Mouse (Mus musculus) intestine, embryonic 15.5 days (tissue): ENCODE measurements around the gene Kcnip4. TPM values are rescaled to one million over a fixed set of nuclear protein-coding genes. Genes with fewer than 3 reads are reported as not detected.
A peak's percentile ranks its signal among the peaks of the same experiment; 100 is the strongest.

Source experiments
- ATAC-seq: fragments of 200-750 bp; cut with Nextera tagmentation; 2 replicates; pipeline ENCODE4 v1.8.0; 2017; ENCODE audit warnings: moderate TSS enrichment, moderate library complexity
- H3K27ac ChIP-seq: fragments of 300-500 bp; sonication (generic); 2 replicates; pipeline ENCODE4 v1.5.1; 2015; ENCODE audit warnings: mild to moderate bottlenecking, inconsistent platforms
- H3K27me3 ChIP-seq: fragments of 300-500 bp; sonication (generic); replicated peaks from 2 replicates; pipeline ENCODE4 v1.6.1; 2015; ENCODE audit warnings: inconsistent platforms
- H3K36me3 ChIP-seq: fragments of 300-500 bp; sonication (generic); 2 replicates; pipeline ENCODE4 v1.6.1; 2015; ENCODE audit warnings: inconsistent platforms
- H3K4me1 ChIP-seq: fragments of 300-500 bp; sonication (generic); replicated peaks from 2 replicates; pipeline ENCODE4 v1.6.1; 2015; ENCODE audit warnings: inconsistent platforms
- H3K4me2 ChIP-seq: fragments of 300-500 bp; sonication (generic); replicated peaks from 2 replicates; pipeline ENCODE4 v1.6.1; 2015; ENCODE audit warnings: mild to moderate bottlenecking, inconsistent platforms
- H3K4me3 ChIP-seq: fragments of 300-500 bp; sonication (generic); replicated peaks from 2 replicates; pipeline ENCODE4 v1.5.1; 2015; ENCODE audit warnings: inconsistent platforms
- H3K9ac ChIP-seq: fragments of 300-500 bp; sonication (generic); 2 replicates; pipeline ENCODE4 v1.6.1; 2015; ENCODE audit warnings: inconsistent platforms
- H3K9me3 ChIP-seq: fragments of 300-500 bp; sonication (generic); 2 replicates; pipeline ENCODE4 v1.6.1; 2016; ENCODE audit warnings: inconsistent platforms
- WGBS: fragments of 180-500 bp; shearing (Covaris S2); methylation state at CpG from one replicate; pipeline ENCODE4 v1.1.7; 2015; 5-methylcytosine and 5-hydroxymethylcytosine counted together
- polyA plus RNA-seq: library from polyadenylated mRNA; unstranded; fragments of >200 nt; fragmentation: Nextera tagmentation; extraction: Ambion mirVana; gene quantifications from 2 replicates; pipeline ENCODE4 v1.2.1, GENCODE M21; 2015

Kcnip4 gene
- 2.1 and 3.0 TPM in 2 replicates for polyA plus RNA-seq

- Histone ChIP-seq H3K9ac (peak within 1 kb of the TSS; percentile 41; the same call in 1 of the 2 replicates), H3K4me1 (peaks cover 6% of the 10 kb centered on the region; the same call in 1 of the 2 replicates), H3K9me3 (no peaks in the 10 kb centered on the region), H3K36me3 (no peaks in the 10 kb centered on the region), H3K27me3 (peaks cover 30% of the 10 kb centered on the region), H3K4me3 (peak within 1 kb of the TSS; percentile 43), H3K4me2 (peak within 1 kb of the TSS; percentile 89), H3K27ac (no peak within 1 kb of the TSS)
- peak; percentile 55; the same call in 1 of the 2 replicates for ATAC-seq
- WGBS = 2% methylated on average over 48 of the region's 50 CpGs
Observed at GRCm38 (mm10) chr5:49524394-49525241, at the start of gene Kcnip4. Kcnip4 (minus strand) TSS chr5:49524907.

DNA sequence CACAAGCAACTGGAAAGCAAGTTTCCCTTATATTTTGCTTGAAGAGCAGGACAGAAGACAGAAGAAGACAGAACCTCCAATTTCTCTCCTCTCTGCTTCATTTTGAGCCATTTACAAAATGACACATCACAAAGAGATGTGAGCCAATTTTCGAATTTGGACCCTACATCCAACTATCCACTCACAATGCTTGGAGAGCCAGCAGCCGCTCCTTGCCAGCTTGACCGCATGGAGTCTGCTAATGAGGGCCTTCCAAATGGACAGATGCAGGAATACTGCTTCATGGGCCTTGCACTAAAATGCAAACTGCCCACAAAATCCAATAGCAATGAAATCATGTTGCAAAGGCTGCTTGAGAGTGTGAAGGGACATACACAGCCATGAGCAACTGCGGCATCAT, 47.2 kb upstream of the Kcnip4 start:
- Histone ChIP-seq H3K9ac (no peak overlapping the region), H3K4me3 (no peak overlapping the region), H3K27me3 (no peaks in the 10 kb centered on the region), H3K4me2 (no peak overlapping the region), H3K9me3 (no peaks in the 10 kb centered on the region), H3K4me1 (no peaks in the 10 kb centered on the region), H3K27ac (no peak overlapping the region), H3K36me3 (no peaks in the 10 kb centered on the region)
- ATAC-seq = no peak
- 88% methylated on average over 4 of the region's 4 CpGs for WGBS

- H3K36me3 ChIP-seq = no peaks in the 10 kb centered on the region
- no peak overlapping the region for H3K4me2 ChIP-seq
- no peak overlapping the region for H3K9ac ChIP-seq
- no peaks in the 10 kb centered on the region for H3K9me3 ChIP-seq
- no peak overlapping the region for H3K4me3 ChIP-seq
- ATAC-seq = no peak
- no peaks in the 10 kb centered on the region for H3K27me3 ChIP-seq
- WGBS = 85% methylated on average over 4 of the region's 4 CpGs
- no peaks in the 10 kb centered on the region for H3K4me1 ChIP-seq
- H3K27ac ChIP-seq = no peak overlapping the region
Observed at GRCm38 (mm10) chr5:49563751-49564150, 39.0 kb upstream of the Kcnip4 start.

DNA sequence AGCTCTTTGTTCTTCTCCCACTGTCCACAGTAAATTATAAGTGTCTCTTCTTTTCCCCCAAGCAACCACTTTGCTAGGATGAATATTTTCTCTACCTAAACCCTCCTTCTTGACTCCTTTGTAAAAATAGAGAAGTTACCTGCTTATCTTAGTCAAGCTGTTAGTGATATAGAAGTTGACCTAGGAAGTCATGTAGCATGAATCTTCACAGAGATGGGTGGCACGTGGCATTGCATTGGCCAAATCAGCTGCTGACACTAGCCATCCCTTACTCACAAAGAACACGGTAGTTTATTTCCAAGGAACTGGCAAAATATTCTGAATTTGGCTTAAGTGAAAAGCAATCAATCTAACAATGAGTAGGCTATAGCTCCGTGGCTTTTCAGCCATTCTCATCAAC, 32.7 kb upstream of the Kcnip4 start:
- Histone ChIP-seq H3K4me1 (no peaks in the 10 kb centered on the region), H3K4me2 (no peak overlapping the region), H3K9ac (no peak overlapping the region), H3K4me3 (no peak overlapping the region), H3K36me3 (no peaks in the 10 kb centered on the region), H3K27ac (no peak overlapping the region), H3K27me3 (no peaks in the 10 kb centered on the region), H3K9me3 (no peaks in the 10 kb centered on the region)
- ATAC-seq = no peak
- WGBS = 78% methylated on average over 3 of the region's 3 CpGs

DNA sequence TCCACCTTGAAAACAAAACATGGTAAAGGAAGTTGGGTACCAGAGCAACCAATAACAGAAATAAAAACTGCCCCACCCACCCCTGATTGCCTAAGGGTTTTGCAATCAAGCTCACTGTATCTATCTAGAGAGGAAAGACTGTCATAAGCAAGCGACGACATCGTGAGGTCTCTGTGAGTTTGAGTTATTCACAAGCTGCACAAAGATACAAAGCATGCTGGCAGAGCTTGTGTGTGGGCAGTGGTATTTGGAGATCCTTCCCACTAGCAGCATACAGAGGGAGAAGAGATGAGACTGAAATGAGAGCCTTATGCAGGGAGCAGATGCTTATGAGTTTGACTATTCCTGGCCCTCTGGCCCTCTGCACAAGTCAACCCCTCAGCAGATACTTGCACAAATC, 23.2 kb upstream of the Kcnip4 start:
- no peak overlapping the region for H3K4me2 ChIP-seq
- no peak overlapping the region for H3K4me3 ChIP-seq
- no peaks in the 10 kb centered on the region for H3K4me1 ChIP-seq
- ATAC-seq = no peak
- WGBS = 89% methylated on average over 3 of the region's 3 CpGs
- H3K27me3 ChIP-seq = no peaks in the 10 kb centered on the region
- no peaks in the 10 kb centered on the region for H3K9me3 ChIP-seq
- H3K36me3 ChIP-seq = no peaks in the 10 kb centered on the region
- no peak overlapping the region for H3K9ac ChIP-seq
- H3K27ac ChIP-seq = no peak overlapping the region

- Histone ChIP-seq H3K27me3 (peaks cover 16% of the 10 kb centered on the region), H3K9ac (no peak overlapping the region), H3K9me3 (no peaks in the 10 kb centered on the region), H3K4me1 (peaks cover 5% of the 10 kb centered on the region; the same call in 1 of the 2 replicates), H3K4me2 (no peak overlapping the region), H3K36me3 (no peaks in the 10 kb centered on the region), H3K27ac (no peak overlapping the region), H3K4me3 (no peak overlapping the region)
- WGBS = 47% methylated on average over 8 of the region's 8 CpGs
- 0 out of 2 replicates have a peak, but pooled peaks have one; percentile 36 for ATAC-seq
Observed at GRCm38 (mm10) chr5:49529362-49529761, 4.7 kb upstream of the Kcnip4 start.

DNA sequence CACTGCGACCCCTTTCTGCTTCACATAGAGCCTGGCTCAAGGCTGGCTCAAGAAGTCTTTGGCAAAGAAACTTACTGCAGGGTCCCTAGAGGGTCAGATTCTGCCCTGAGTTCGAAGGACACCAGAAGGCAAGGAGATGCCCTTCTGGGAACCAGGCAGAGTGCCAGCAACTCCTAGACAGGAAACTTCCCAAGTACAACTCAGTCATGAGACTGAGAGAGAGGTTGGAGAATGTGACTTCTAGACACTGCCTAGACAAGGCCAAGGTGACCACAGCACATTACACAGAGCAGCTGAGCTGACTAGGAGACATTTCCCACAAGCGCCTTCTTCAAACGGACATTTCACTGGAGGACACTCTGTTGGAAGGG, 520 bp upstream of the Kcnip4 start:
- Histone ChIP-seq H3K36me3 (no peaks in the 10 kb centered on the region), H3K27ac (no peak overlapping the region), H3K4me3 (no peak overlapping the region), H3K9ac (no peak overlapping the region), H3K27me3 (peaks cover 30% of the 10 kb centered on the region), H3K4me1 (peaks cover 6% of the 10 kb centered on the region; the same call in 1 of the 2 replicates), H3K9me3 (no peaks in the 10 kb centered on the region), H3K4me2 (peak overlapping the region; percentile 89; the same call in 1 of the 2 replicates)
- no peak for ATAC-seq
- WGBS = 57% methylated on average over 4 of the region's 4 CpGs

DNA sequence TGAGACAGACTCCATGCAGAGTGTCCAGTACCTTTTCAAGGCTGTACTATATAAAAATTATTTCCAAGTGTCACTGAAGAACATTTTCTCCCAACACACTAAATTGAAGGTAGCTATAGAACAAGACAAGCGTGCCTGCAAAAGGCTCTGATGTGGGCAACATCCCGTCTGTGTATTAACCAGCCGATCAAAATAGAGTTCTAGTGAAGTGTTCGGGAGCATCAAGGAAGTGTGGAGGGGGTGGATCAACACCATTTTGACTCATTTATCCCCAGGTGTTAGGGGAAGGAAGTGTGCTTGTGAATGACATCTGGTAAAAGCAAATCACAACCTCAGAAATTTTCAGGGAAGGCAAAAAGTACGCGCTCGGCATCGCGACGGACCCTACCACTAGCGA, 712 bp downstream of the Kcnip4 start:
- no peak for ATAC-seq
- H3K27me3 ChIP-seq = peaks cover 30% of the 10 kb centered on the region
- peak overlapping the region; percentile 89 for H3K4me2 ChIP-seq
- peaks cover 6% of the 10 kb centered on the region; the same call in 1 of the 2 replicates for H3K4me1 ChIP-seq
- WGBS = 9% methylated on average over 11 of the region's 11 CpGs
- no peaks in the 10 kb centered on the region for H3K9me3 ChIP-seq
- no peak overlapping the region for H3K9ac ChIP-seq
- peak overlapping the region; percentile 43 for H3K4me3 ChIP-seq
- no peak overlapping the region for H3K27ac ChIP-seq
- H3K36me3 ChIP-seq = no peaks in the 10 kb centered on the region

DNA sequence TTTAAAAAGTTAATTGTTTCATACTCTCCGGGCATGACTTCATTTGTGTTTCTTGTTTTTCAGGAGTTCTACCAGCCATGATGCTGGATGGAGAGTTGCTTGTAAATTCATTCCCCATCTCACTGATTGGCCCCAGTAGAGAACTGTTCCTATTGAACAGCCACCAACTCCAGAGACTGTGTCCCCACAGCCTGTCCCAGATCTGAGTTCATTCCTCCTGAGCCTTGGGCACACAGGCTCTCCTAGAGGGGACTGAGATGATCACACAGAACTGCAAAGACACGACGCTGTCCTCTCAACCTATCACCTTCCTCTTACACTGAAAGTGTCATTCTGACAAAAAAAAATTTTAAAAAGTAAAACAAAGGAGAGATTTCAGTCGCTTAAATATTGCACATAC, 1.7 kb downstream of the Kcnip4 start:
- Histone ChIP-seq H3K27me3 (peaks cover 30% of the 10 kb centered on the region), H3K9me3 (no peaks in the 10 kb centered on the region), H3K36me3 (no peaks in the 10 kb centered on the region), H3K4me3 (no peak overlapping the region), H3K4me1 (peaks cover 6% of the 10 kb centered on the region; the same call in 1 of the 2 replicates), H3K9ac (no peak overlapping the region), H3K4me2 (no peak overlapping the region), H3K27ac (no peak overlapping the region)
- 72% methylated on average over 4 of the region's 4 CpGs for WGBS
- ATAC-seq = no peak

- H3K4me1 ChIP-seq = no peaks in the 10 kb centered on the region
- WGBS = 74% methylated on average over 3 of the region's 3 CpGs
- no peaks in the 10 kb centered on the region for H3K27me3 ChIP-seq
- H3K27ac ChIP-seq = no peak overlapping the region
- H3K9ac ChIP-seq = no peak overlapping the region
- H3K9me3 ChIP-seq = no peaks in the 10 kb centered on the region
- no peak overlapping the region for H3K4me3 ChIP-seq
- no peak overlapping the region for H3K4me2 ChIP-seq
- H3K36me3 ChIP-seq = no peaks in the 10 kb centered on the region
- no peak for ATAC-seq
Observed at GRCm38 (mm10) chr5:49498743-49499142, 26.0 kb downstream of the Kcnip4 start.

GRCm38 (mm10) chr5:49487270-49487669, 37.4 kb downstream of the Kcnip4 start:
- Histone ChIP-seq H3K4me2 (no peak overlapping the region), H3K27me3 (no peaks in the 10 kb centered on the region), H3K9ac (no peak overlapping the region), H3K4me3 (no peak overlapping the region), H3K27ac (no peak overlapping the region), H3K36me3 (no peaks in the 10 kb centered on the region), H3K9me3 (no peaks in the 10 kb centered on the region), H3K4me1 (no peaks in the 10 kb centered on the region)
- WGBS = 57% methylated on average over 2 of the region's 2 CpGs
- ATAC-seq = no peak

DNA sequence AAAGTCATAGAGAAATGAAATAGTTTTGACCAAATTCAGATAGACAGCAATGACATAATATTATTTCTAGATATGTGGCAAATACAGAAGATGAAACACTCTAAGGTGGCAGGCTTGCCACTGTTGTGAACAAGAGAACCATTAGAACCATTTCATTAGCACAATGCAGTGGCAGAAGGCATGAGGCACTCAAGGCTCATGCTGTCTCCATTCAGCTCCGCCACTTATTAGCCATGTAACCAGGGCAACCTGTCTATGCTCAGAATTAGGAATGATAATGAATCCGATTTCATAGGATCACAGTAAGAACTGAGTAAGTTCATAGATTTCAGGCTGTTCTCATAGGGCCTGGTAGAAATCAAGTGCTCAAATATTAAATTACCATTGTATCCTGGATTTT, 54.0 kb downstream of the Kcnip4 start:
- no peak overlapping the region for H3K4me2 ChIP-seq

More for the DNA sequence above, 54.0 kb downstream of the Kcnip4 start:
- no peak overlapping the region for H3K27ac ChIP-seq
- H3K27me3 ChIP-seq = no peaks in the 10 kb centered on the region
- 80% methylated on average over 2 of the region's 2 CpGs for WGBS
- no peaks in the 10 kb centered on the region for H3K4me1 ChIP-seq
- no peaks in the 10 kb centered on the region for H3K9me3 ChIP-seq
- H3K36me3 ChIP-seq = no peaks in the 10 kb centered on the region
- ATAC-seq = no peak
- no peak overlapping the region for H3K4me3 ChIP-seq
- no peak overlapping the region for H3K9ac ChIP-seq
